Mouse (Mus musculus) cerebellum, adult 18-20 months (tissue): ENCODE results near the gene Tgfbr3.

Experiments
- DNase-seq, 2 experiments: peaks; one replicate each; pipeline ENCODE4 v3.0.0; 2021

The Tgfbr3 gene

GRCm38 (mm10) chr5:107068146-107068545 lies 221.3 kb downstream of the Tgfbr3 start:
- no peak for DNase-seq

DNA sequence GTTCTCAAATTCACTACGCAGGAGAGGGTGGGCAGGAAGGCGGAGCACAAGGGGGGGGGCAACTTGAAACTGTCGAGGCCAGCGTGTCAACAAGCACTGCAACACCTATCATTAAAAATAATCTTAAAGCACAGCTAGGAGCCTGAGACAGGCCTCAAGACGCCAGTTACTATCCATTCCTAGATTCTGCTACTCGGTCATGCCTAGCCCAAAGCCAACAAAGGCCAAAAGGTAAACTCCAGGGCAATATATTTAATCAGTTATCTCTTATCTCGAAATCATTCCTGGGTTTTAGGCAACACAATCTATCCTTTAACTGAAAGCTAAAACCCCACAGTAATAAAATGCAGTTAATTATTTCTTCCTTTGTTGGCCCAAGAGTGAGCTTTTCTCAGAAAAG lies 221.9 kb downstream of the Tgfbr3 start:
- no peak for DNase-seq

- DNase-seq = no peak
Measured at GRCm38 (mm10) chr5:107064922-107065321, 224.5 kb downstream of the Tgfbr3 start.

GRCm38 (mm10) chr5:107062229-107062852 lies 227.1 kb downstream of the Tgfbr3 start:
- no peak for DNase-seq

GRCm38 (mm10) chr5:107059514-107059913 lies 229.9 kb downstream of the Tgfbr3 start:
- no peak for DNase-seq

- DNase-seq = no peak
Measured at GRCm38 (mm10) chr5:107058642-107059041, 230.8 kb downstream of the Tgfbr3 start.
